Mouse (Mus musculus): ENCODE results near the gene Fgfr2.
A peak's percentile ranks its signal among the peaks of the same experiment; 100 is the strongest.

Gene Fgfr2

DNA sequence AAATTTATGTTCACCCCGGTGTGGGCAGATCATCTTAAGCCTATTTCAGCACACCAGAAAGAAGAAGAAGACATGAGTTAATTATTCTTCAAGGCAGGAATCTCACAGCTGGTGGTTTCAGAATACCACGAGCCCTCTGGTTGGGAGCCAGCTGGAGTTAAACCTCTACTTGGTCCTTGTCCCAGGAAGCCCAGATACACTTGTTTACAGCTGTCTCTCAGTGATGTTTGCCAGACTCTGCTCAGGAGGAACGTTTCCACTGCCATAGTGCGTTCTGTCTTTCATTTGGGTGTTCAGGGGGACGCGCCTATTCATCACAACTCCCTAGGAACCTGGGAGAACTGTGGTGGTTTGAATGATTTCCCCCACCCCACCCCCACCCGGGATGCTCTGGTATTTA lies 2163.3 kb downstream of the Fgfr2 start:
- Histone ChIP-seq H3K4me1 (replicated peaks; ENCODE audit: low read depth, low read length) (peaks cover 12% of the 10 kb centered on the region), H3K36me3 (ENCODE audit: insufficient read depth, low read length) (peaks cover 2% of the 10 kb centered on the region; the same call in 1 of the 2 replicates), H3K27me3 (ENCODE audit: insufficient read depth, low read length) (no peaks in the 10 kb centered on the region), H3K4me3 (replicated peaks; ENCODE audit: low read length) (no peak overlapping the region), H3K9me3 (ENCODE audit: low read length) (no peaks in the 10 kb centered on the region)
- TF ChIP-seq CTCF (conservative IDR thresholded peaks at IDR 0.05; ENCODE audit: low read length) (no peak), NANOG (IDR thresholded peaks at IDR 0.05; ENCODE audit: borderline replicate concordance, low read length) (no peak), POU5F1 (IDR thresholded peaks at IDR 0.05; ENCODE audit: borderline replicate concordance, low read length) (no peak)

- H3K4me3 ChIP-seq (replicated peaks; ENCODE audit: low read length), result no peak overlapping the region
Measured at GRCm38 (mm10) chr7:130958551-130958950, 2164.6 kb downstream of the Fgfr2 start.

GRCm38 (mm10) chr7:130954177-130954601 lies 2169.0 kb downstream of the Fgfr2 start:
- peaks cover 49% of the 10 kb centered on the region for H3K4me1 ChIP-seq (replicated peaks; ENCODE audit: low read depth, low read length)
- no peaks in the 10 kb centered on the region for H3K9me3 ChIP-seq (ENCODE audit: low read length)
- H3K27me3 ChIP-seq (ENCODE audit: insufficient read depth, low read length), result no peaks in the 10 kb centered on the region; the same call in 1 of the 2 replicates
- TF ChIP-seq CTCF (conservative IDR thresholded peaks at IDR 0.05; ENCODE audit: low read length) (no peak), POU5F1 (IDR thresholded peaks at IDR 0.05; ENCODE audit: borderline replicate concordance, low read length) (no peak), NANOG (IDR thresholded peaks at IDR 0.05; ENCODE audit: borderline replicate concordance, low read length) (no peak)
- no peak overlapping the region for H3K4me3 ChIP-seq (replicated peaks; ENCODE audit: low read length)
- no peaks in the 10 kb centered on the region for H3K36me3 ChIP-seq (ENCODE audit: insufficient read depth, low read length)

More at GRCm38 (mm10) chr7:130958551-130958950, 2164.6 kb downstream of the Fgfr2 start:
- Histone ChIP-seq H3K36me3 (ENCODE audit: insufficient read depth, low read length) (peaks cover 2% of the 10 kb centered on the region; the same call in 1 of the 2 replicates), H3K4me1 (replicated peaks; ENCODE audit: low read depth, low read length) (peaks cover 15% of the 10 kb centered on the region), H3K27me3 (ENCODE audit: insufficient read depth, low read length) (no peaks in the 10 kb centered on the region), H3K9me3 (ENCODE audit: low read length) (no peaks in the 10 kb centered on the region)
- TF ChIP-seq NANOG (IDR thresholded peaks at IDR 0.05; ENCODE audit: borderline replicate concordance, low read length) (no peak), CTCF (conservative IDR thresholded peaks at IDR 0.05; ENCODE audit: low read length) (no peak), POU5F1 (IDR thresholded peaks at IDR 0.05; ENCODE audit: borderline replicate concordance, low read length) (no peak)

DNA sequence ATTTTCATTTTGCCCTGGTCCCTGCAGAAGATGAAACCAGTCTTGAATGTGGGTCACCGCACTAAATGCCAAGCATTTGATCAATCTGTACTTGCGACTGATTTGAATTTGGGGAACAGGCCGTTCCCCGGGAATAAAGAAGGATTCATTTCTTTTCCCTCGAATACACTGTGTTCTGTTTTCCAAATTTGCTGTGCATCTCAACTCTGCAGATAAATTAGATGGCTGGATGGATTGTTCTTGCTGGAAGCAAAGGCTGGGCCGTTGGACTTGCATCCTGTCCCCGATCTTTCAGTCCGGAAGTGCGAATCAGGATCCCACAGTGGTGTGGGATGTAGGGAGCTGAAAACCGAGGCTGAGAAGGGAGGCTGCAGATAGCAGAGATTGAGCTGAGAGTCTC lies 2169.8 kb downstream of the Fgfr2 start:
- no peaks in the 10 kb centered on the region for H3K9me3 ChIP-seq (ENCODE audit: low read length)
- no peak overlapping the region for H3K4me3 ChIP-seq (replicated peaks; ENCODE audit: low read length)
- H3K4me1 ChIP-seq (replicated peaks; ENCODE audit: low read depth, low read length), result peaks cover 57% of the 10 kb centered on the region
- no peaks in the 10 kb centered on the region for H3K36me3 ChIP-seq (ENCODE audit: insufficient read depth, low read length)
- H3K27me3 ChIP-seq (ENCODE audit: insufficient read depth, low read length), result no peaks in the 10 kb centered on the region; the same call in 1 of the 2 replicates
- TF ChIP-seq NANOG (IDR thresholded peaks at IDR 0.05; ENCODE audit: borderline replicate concordance, low read length) (no peak), CTCF (conservative IDR thresholded peaks at IDR 0.05; ENCODE audit: low read length) (no peak), POU5F1 (IDR thresholded peaks at IDR 0.05; ENCODE audit: borderline replicate concordance, low read length) (no peak)

DNA sequence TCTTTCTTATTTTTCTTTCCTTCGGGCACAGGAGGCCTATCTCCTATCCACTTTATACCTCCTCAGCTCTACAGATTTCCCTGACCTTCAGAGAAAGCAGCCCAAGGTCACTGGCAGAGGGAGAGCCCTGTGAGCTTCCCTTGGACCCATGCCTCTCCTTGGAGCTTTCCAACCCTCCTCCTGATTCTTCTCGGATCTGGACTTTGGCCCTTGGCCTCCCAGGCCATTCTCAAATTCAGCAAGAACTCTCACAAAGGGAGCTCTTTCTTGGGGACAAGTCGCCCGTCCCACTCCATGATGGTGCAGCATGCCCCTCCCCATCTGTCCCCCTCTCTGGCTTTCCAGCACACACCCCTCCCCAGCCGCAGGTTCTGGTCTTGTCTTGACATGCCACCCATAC lies 2172.1 kb downstream of the Fgfr2 start:
- Histone ChIP-seq H3K9me3 (ENCODE audit: low read length) (no peaks in the 10 kb centered on the region), H3K4me1 (replicated peaks; ENCODE audit: low read depth, low read length) (peaks cover 81% of the 10 kb centered on the region), H3K4me3 (replicated peaks; ENCODE audit: low read length) (0 out of 2 replicates have a peak overlapping the region, but pooled peaks have one; percentile 10), H3K36me3 (ENCODE audit: insufficient read depth, low read length) (no peaks in the 10 kb centered on the region), H3K27me3 (ENCODE audit: insufficient read depth, low read length) (no peaks in the 10 kb centered on the region; the same call in 1 of the 2 replicates)
- no peak for TF ChIP-seq POU5F1 (IDR thresholded peaks at IDR 0.05; ENCODE audit: borderline replicate concordance, low read length)
- no peak for TF ChIP-seq NANOG (IDR thresholded peaks at IDR 0.05; ENCODE audit: borderline replicate concordance, low read length)
- no peak for TF ChIP-seq CTCF (conservative IDR thresholded peaks at IDR 0.05; ENCODE audit: low read length)

DNA sequence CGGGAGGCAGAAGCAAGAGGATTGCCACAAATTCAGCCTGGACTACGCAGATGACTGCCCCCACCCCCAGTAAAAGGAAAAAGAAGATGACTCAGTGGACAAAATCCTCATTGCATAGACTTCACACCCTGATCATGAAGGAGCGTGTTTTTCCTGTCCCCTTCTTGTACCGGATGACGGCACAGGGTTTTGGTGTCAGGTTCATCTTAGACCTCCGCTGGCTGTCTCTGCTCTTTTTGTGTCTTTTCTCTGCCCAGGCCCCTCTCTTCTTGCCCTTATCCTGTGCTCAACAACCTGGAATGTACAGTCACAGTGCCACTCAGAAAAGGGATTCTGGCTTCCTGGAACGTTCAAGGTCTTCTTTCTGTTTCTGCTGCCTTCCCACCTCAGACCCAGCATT lies 2172.7 kb downstream of the Fgfr2 start:
- Histone ChIP-seq H3K36me3 (ENCODE audit: insufficient read depth, low read length) (no peaks in the 10 kb centered on the region), H3K4me3 (replicated peaks; ENCODE audit: low read length) (0 out of 2 replicates have a peak overlapping the region, but pooled peaks have one; percentile 10), H3K27me3 (ENCODE audit: insufficient read depth, low read length) (no peaks in the 10 kb centered on the region; the same call in 1 of the 2 replicates), H3K9me3 (ENCODE audit: low read length) (no peaks in the 10 kb centered on the region), H3K4me1 (replicated peaks; ENCODE audit: low read depth, low read length) (peaks cover 86% of the 10 kb centered on the region)
- TF ChIP-seq CTCF (conservative IDR thresholded peaks at IDR 0.05; ENCODE audit: low read length), result no peak
- TF ChIP-seq NANOG (IDR thresholded peaks at IDR 0.05; ENCODE audit: borderline replicate concordance, low read length), result no peak
- no peak for TF ChIP-seq POU5F1 (IDR thresholded peaks at IDR 0.05; ENCODE audit: borderline replicate concordance, low read length)

- Histone ChIP-seq H3K4me3 (replicated peaks; ENCODE audit: low read length) (peak overlapping the region; percentile 73), H3K4me1 (replicated peaks; ENCODE audit: low read depth, low read length) (peaks cover 97% of the 10 kb centered on the region), H3K9me3 (ENCODE audit: low read length) (no peaks in the 10 kb centered on the region), H3K36me3 (ENCODE audit: insufficient read depth, low read length) (no peaks in the 10 kb centered on the region), H3K27me3 (ENCODE audit: insufficient read depth, low read length) (no peaks in the 10 kb centered on the region; the same call in 1 of the 2 replicates)
- no peak for TF ChIP-seq POU5F1 (IDR thresholded peaks at IDR 0.05; ENCODE audit: borderline replicate concordance, low read length)
- no peak for TF ChIP-seq NANOG (IDR thresholded peaks at IDR 0.05; ENCODE audit: borderline replicate concordance, low read length)
- no peak for TF ChIP-seq CTCF (conservative IDR thresholded peaks at IDR 0.05; ENCODE audit: low read length)
Measured at GRCm38 (mm10) chr7:130949331-130949751, 2173.8 kb downstream of the Fgfr2 start.

DNA sequence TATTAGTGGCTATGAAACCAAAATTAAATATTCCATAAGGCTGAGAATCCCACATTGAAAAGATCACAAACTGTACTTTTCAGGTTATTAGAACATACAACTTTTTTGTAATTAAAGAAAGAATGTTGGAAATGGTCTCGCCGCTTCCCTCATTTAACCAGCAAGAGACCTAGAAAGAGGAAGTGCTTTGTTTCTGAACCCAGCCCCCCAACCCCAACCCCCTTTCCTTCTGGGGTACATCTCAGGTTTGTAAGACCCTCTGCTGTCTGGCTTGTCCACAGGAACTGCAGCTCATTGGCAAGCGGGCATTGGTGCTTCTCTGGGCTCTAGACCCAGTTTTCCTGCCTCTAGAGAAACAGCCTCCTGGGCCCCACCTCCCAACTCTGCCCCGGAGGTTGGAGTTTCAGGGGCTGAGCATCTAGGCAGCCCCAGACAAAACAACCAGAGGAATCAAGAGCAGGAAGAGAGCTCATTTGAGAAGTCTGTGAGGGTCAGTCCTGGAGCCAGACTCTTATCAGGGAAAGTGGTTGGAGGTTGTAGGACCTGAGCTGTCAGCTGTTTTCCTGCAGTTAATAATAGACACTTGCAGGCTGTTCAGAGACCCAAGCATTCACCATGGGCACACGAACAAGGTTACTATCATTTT lies 2174.5 kb downstream of the Fgfr2 start:
- no peak for TF ChIP-seq POU5F1 (IDR thresholded peaks at IDR 0.05; ENCODE audit: borderline replicate concordance, low read length)
- TF ChIP-seq NANOG (IDR thresholded peaks at IDR 0.05; ENCODE audit: borderline replicate concordance, low read length), result no peak
- no peak for TF ChIP-seq CTCF (conservative IDR thresholded peaks at IDR 0.05; ENCODE audit: low read length)
- H3K4me3 ChIP-seq (replicated peaks; ENCODE audit: low read length), result peak overlapping the region; percentile 73
- H3K4me1 ChIP-seq (replicated peaks; ENCODE audit: low read depth, low read length), result peaks cover 97% of the 10 kb centered on the region
- H3K9me3 ChIP-seq (ENCODE audit: low read length), result no peaks in the 10 kb centered on the region
- H3K27me3 ChIP-seq (ENCODE audit: insufficient read depth, low read length), result no peaks in the 10 kb centered on the region; the same call in 1 of the 2 replicates
- H3K36me3 ChIP-seq (ENCODE audit: insufficient read depth, low read length), result no peaks in the 10 kb centered on the region

All from E14TG2a.4 (cell line).